31 mouse cellular contexts compared by ENCODE assay signal in the genomic region with DNA sequence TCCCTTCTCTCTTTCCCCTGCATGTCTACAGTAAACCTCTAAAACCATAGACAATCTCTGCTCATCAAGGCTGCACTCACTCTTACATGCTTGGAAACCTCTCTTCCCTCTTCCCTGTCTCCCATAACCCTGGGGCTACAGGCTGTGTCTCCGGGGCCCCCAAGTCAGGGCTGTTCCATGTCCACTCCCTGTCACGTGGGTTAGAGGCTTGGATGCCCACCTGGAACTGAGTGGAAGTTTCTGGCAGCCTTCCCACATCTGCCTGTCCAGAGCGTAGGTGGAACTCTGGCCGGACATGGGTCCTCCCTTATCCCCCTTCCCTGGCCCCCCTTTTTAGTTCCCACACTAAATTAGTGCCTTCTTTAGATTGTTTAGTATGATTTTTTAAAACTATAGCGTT. TPM values are rescaled to one million over a fixed set of nuclear protein-coding genes. Genes with fewer than 3 reads are reported as not detected.
"Had no signal": no experiment of that assay in that cellular context is flagged by ENCODE, and none has a peak within 500 bp of the region (broad histone marks: within the 10 kb centered on the region; RNA-seq: fewer than 3 reads in every experiment).

No protein-coding gene starts in this region.

RNA-seq across cellular contexts. Expression of gene Vmn2r21, which starts 55.2 kb away (rescaled TPM):
- polyA plus RNA-seq: limb, embryonic 10.5 days; limb, embryonic 11.5 days; limb, embryonic 12.5 days; limb, embryonic 13.5 days; limb, embryonic 14.5 days; limb, embryonic 15.5 days; liver, adult 2 months; liver, embryonic 11.5 days; liver, embryonic 12.5 days; liver, embryonic 13.5 days; liver, embryonic 14.5 days; liver, embryonic 15.5 days; liver, embryonic 16.5 days; liver, postnatal 0 days; lung, adult 2 months; lung, embryonic 14.5 days; lung, embryonic 15.5 days; lung, embryonic 16.5 days; lung, postnatal 0 days; macrophage; midbrain, embryonic 10.5 days; midbrain, embryonic 11.5 days; midbrain, embryonic 12.5 days; midbrain, embryonic 13.5 days; midbrain, embryonic 14.5 days; midbrain, embryonic 15.5 days; midbrain, embryonic 16.5 days; midbrain, postnatal 0 days; myocyte; neural tube, embryonic 11.5 days; neural tube, embryonic 12.5 days had no signal
